Mouse (Mus musculus): ENCODE measurements at regions not wholly inside any gene's neighbourhood (a gene's known extent, or its start where the extent isn't known, plus 50 kb on each side); places are given as distances from the start of the nearest gene placed in this dataset.

DNA sequence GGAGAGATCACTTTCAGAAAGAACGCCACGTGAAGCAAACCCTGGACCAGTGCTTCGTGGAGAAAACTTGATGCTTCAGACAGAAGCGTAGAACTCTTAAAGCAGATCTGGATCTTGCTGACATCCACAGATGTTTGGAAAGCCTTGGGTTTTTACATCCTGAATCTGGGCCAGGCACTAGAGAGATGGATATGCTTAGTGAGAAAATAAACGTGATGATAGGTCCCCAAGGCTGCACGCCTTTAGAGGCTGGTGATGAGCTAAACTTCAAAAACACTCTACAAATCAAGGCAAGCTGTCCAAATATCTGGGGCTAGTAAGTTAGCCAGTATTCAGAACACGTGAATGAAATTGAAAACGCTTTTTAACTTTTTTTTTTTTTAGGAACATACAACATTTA is 236.7 kb downstream of the Cog6 start:
- TF ChIP-seq POLR2A (IDR thresholded peaks at IDR 0.05; ENCODE audit: insufficient read depth, low read depth, low read length) (no peak), EP300 (IDR thresholded peaks at IDR 0.05; ENCODE audit: insufficient read depth, low read depth, low read length) (no peak), CTCF (IDR thresholded peaks at IDR 0.05) (no peak)
